Mouse (Mus musculus): ENCODE measurements around the gene Plac1.
"Not testable (repeated sequence)": the region's sequence is repeated elsewhere in the genome, so short reads cannot be mapped to it uniquely, and the experiment has no call there.

Gene Plac1

GRCm38 (mm10) chrX:53041006-53041405 lies 198.9 kb downstream of the Plac1 start:
- DNase-seq = no peak

DNA sequence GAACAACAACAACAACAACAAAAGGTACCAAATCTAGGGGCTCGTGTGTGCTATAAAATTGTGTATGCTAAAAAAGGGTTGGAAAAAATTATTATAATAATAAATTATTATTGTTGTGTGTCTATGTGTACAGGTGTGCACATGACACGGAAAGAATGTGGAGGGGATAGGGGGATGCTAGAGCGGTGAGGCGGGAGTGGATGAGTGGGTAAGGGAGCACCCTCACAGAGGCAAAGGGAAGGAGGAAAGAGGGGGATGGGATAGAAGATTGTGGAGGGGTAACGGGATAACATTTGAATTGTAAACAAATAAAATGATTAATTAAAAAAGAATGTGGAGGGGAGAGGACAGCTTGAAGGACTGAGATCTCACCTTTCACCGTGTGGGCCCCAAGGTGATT lies 199.8 kb downstream of the Plac1 start:
- DNase-seq = no peak

DNA sequence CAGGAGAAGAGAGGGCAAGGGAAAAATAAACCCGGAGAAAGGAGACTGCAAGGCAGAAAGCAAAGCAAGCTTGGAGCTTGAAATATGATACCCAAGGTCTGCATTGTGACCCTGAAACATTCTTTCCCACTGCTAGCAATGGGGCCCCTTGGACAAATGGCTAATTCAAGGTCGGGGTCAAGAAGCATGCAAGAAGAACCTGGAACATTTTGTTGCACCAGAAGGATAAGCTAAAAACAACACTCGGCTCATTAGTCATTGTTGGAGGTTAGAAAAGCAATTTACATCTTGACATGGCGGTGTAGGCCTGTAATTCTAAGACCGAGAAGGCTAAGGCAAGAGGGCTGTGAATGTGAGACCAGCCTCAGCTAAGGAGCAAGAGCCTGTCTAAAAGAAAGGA lies 200.3 kb downstream of the Plac1 start:
- no peak for DNase-seq

DNA sequence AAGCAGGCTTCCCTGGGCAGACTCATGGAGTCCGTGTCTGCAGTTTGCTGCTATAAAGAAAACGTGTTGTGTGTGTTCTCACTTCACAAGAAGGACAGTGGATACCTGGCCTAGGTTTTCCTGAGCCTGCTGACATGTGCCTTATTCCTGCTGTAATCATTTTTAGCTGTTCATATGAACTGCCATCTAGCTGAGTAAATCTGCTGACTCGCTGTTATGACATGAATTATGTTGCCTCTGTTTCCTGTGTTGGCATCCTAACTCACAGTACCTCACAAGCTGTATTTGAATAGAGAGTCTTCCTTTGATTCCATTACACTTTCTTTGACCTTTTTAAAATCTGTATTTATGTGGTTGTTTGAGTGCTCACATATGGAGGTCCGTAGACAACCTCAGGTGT lies 201.7 kb downstream of the Plac1 start:
- no peak for DNase-seq

DNA sequence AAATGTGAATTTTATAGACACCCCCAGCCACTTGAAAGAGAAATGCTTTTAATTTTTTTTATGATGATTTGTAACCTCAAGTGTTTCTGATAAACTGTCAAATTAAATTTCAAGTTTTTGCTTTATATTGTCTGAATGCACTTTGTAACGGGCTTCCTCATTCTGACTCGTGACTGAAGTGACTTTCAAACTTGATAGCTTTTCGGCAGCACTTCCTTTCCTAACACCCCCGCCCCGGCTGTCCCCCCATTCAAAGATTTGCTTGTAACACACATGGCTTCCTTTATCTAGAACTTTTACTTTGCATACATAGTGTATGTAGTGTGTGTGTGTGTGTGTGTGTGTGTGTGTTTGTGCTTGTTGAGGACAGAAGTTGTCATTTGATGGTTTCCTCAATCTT lies 210.4 kb downstream of the Plac1 start:
- no peak for DNase-seq

DNA sequence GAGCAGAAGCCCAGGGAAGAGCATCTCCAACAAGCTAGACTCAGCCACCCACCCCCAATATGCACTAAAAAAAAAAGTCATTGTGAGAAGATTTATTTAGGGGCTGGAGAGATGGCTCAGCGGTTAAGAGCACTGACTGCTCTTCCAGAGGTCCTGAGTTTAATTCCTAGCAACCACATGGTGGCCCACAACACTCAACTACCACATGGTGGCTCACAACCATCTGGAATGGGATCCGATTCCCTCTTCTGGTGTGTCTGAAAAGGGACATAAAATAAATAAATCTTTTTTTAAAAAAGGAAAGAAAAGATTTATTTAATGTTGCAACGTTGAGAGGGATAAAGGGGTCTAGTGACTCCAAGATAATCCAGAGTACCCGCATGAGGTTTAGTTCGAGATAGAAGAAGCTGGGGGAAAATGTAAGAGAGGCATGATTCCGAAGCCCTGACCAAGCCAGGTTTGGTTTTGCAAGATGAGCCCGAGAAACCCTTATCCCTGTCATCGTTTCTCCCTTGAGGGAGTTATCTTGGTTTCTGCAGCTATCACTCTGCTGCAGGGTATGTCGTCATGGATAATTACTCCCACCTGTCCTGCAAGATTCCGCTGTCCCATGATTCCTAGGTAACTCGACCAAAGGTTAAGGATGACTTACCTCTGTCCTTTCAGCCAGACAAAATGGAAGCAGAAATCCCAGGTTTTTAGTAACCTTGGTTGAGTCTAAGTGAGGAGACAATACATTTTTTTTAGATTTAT lies 214.3 kb downstream of the Plac1 start:
- no peak for DNase-seq

DNA sequence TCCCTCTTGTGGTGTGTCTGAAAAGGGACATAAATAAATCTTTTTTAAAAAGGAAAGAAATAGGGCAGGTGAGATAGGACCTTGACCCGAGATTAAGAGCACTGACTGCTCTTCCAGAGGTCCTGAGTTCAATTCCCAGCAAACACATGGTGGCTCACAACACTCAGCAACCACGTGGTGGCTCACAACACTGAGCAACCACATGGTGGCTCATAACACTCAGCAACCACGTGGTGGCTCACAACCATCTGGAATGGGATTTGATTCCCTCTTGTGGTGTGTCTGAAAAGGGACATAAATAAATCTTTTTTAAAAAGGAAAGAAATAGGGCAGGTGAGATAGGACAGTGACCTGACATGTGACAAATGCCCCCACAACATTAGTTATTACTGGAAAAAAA lies 215.6 kb downstream of the Plac1 start:
- not testable (repeated sequence) for DNase-seq

GRCm38 (mm10) chrX:53023021-53023420 lies 216.9 kb downstream of the Plac1 start:
- DNase-seq = peak; percentile 65

All from cerebellum, adult 9-11 months (tissue).